Mouse (Mus musculus) adrenal gland, adult 18-20 months (tissue): ENCODE data around the gene Kpna7. TPM values are rescaled to one million over a fixed set of nuclear protein-coding genes. Genes with fewer than 3 reads are reported as not detected.
A peak's percentile ranks its signal among the peaks of the same experiment; 100 is the strongest.
"Not testable (repeated sequence)": the region's sequence is repeated elsewhere in the genome, so short reads cannot be mapped to it uniquely, and the experiment has no call there.

Experiments used
- DNase-seq, 2 experiments: peaks; one replicate each; pipeline ENCODE4 v3.0.0; 2021 to 2022; ENCODE audit warnings: low spot score in 2 of 2
- total RNA-seq, 2 experiments: library from RNA; stranded (reverse); gene quantifications; 1 replicate in 1 of 2; 2 replicates in 1 of 2; pipeline ENCODE4 v1.2.3; 2021

Kpna7 gene
- total RNA-seq, 2 experiments from 2014 or later: not detected

DNA sequence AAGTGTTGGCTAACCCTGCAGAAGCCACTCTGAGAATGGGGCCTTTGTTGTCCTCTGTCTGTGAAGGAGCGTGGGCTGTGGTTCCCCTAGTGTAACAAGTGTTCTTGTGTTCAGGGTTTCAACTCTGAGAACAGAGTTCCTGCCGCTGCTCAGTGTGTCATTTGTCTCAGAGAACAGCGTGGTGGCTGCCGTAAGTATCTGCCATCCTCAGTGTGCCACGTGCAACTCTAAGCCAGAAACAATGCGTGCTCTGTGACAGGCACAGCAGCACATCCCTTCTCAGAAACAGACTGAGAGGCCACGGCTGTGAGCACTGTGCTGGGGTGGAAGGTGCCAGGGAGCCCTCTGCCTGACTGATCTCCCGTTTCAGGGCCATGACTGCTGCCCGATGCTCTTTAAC lies 20.5 kb upstream of the Kpna7 start:
- DNase-seq: no peak

- no peak for DNase-seq
These were observed 18.9 kb upstream of the Kpna7 start for GRCm38 (mm10) chr5:145102706-145103105.

DNA sequence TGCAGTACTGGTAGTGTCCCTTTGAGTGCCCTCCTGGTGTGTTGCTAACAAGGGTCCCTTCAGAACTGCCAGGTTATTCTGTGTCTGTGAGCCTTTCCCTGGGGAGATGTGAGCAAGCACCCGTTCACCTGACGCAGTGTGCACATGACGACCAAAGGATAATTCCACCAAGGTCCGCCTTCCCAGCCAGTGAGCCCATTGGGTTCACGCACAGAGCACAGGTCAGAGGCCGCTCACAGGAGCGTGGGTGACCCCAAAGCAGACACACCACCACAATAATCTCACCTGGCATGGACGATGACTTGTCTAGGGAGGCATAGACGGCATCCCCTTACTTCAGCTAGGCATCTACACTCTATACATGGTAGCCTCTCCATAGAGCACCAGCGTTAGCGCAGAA lies 17.6 kb upstream of the Kpna7 start:
- DNase-seq: not testable (repeated sequence)

- DNase-seq: no peak
These were observed 17.1 kb upstream of the Kpna7 start for GRCm38 (mm10) chr5:145100960-145101359.

DNA sequence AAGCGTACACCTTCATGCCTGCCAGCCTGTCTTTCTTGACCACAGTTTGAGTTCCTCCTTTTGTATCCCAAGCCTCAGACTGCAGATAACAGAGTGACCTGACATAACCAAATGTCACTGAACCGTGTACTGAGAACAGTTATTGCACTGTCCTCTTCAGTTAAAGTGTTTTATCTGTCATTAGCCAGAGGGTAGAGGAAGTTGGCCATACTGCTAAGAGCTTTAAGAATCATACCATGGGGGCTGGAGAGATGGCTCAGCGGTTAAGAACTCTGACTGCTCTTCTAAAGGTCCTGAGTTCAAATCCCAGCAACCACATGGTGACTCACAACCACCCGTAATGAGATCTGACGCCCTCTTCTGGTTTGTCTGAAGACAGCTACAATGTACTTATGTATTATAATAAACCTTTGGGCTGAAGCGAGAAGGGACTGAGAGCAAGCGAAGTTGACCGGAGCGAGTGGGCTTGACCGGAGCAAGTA lies 14.6 kb upstream of the Kpna7 start:
- DNase-seq: no peak

GRCm38 (mm10) chr5:145096195-145096594 lies 12.4 kb upstream of the Kpna7 start:
- no peak for DNase-seq

DNA sequence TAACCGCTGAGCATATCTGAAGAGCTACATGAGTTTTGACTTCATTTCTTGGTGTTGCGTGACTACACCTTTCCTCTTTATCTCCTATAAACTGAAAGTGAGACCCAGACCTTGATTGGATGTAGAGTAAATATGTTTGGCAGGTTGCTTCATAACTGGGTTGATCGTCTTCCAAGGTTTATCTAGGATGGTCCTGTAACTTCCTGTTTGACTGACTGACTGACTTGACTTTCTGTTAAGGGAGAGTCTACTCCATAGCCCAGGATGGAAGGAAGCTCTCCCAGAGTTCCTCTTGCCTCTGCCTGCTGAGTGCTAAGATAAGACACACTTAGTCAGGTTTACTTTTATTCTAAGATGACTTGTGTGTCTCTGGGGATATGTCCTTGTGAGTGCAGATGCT lies 6.0 kb upstream of the Kpna7 start:
- no peak for DNase-seq

DNA sequence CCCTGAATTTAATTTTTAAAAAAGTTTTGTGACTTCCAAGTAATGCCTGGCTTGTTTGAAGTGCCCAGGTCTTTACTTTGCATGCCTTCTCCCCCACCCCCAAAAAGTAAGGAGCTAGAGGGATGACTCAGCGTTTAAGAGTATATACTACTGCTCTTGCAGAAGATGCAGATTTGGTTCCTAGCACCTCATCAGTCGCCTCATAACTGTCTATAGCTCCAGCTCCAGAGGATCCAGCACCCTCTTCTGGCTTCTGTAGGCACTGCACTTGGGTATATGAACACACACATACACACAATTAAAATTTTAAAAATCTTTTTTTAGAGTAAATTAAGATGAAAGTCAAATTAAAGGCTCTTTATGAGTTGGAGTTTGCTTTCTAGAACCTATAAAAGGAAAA lies 4.4 kb upstream of the Kpna7 start:
- DNase-seq: no peak

- no peak for DNase-seq
These were observed 992 bp upstream of the Kpna7 start for GRCm38 (mm10) chr5:145084822-145085221.

DNA sequence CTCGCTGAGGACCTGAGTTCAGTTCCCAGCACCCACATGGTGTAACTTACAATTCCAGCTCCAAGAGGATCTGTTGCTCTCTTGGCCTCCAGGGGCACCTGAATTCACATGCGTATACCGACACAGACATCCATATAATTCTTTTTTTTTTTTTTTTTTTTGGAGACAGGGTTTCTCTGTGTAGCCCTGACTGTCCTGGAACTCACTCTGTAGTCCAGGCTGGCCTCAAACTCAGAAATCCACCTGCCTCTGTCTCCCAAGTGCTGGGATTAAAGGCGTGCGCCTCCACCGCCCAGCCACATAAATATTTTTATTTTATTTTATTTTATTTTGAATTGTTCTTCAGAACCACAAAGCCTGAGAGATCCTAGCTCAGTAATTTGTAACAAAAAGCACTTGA lies 629 bp downstream of the Kpna7 start:
- DNase-seq: not testable (repeated sequence)

DNA sequence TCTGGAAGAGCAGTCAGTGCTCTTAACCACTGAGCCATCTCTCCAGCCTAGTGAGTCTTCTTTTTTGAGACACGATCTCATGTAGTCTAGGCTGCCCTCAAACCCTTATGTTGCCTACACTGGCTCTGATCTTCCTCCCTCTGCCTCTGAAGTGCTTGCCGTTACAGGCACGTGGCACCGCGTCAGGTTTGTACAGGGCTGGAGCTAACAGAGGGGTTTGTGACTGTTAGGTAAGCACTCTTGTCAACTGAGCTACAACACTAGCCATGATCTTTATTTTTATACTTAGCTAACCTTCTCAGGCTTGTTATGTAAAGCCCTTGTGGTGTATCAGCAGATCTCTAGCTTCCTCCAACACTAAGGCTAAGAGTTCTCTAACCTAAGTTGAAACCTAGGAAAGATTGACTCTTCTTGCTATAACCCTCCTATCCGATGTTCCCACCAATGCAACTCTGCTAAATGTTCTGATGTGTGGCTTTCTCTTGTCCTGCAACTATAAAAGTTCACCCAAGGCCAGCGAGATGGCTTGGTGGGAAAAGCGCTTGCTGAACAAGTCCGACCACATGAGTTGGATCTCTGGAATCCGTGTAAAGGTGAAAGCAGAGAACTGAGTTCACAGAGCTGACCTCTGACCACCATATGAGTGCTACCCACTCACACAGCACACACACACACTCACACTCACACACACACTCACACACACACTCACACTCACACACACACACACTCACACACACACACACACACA lies 1.8 kb downstream of the Kpna7 start:
- no peak for DNase-seq

GRCm38 (mm10) chr5:145075081-145075480 lies 8.7 kb downstream of the Kpna7 start:
- no peak for DNase-seq

DNA sequence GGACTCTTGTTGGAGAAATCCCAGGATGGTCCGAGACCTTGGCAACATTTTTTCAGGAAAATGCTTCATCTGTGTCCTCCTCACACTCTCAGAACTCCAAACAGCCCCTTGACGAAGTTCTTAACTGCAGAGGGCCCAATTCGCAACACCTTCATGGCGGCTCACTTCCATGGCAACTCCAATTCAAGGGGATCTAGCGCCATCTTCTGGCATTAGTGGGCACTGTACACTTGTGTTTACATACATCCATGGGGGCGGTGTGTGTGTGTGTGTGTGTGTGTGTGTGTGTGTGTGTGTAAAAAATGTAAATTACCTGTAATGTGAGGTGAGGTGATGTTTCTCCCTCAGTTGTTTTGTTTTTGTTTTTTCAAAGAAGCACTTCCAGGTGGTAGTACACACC lies 12.5 kb downstream of the Kpna7 start:
- no peak for DNase-seq

GRCm38 (mm10) chr5:145069707-145070106 lies 14.1 kb downstream of the Kpna7 start:
- peak; percentile 67 to 77 for DNase-seq

DNA sequence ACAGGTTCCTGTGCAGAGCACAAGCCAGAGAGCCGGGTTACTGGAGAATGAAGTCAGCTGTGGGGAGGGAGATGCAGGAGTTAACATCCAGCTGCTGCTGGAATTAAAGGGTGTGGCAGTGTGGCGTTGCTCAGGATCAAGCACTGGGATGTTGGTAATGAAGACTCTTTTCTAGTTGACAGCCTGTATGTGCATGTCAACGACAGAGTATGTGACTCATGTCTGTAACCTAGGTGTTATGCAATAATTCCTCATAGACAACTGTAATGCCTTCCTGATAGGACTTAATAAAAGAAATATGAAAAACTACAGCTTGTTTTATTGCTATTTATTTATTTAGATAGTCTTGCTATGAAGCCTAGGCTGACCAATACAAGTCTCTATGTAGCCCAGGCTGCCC lies 15.0 kb downstream of the Kpna7 start:
- DNase-seq: no peak

- DNase-seq: no peak
These were observed 19.0 kb downstream of the Kpna7 start for GRCm38 (mm10) chr5:145064765-145065340.

DNA sequence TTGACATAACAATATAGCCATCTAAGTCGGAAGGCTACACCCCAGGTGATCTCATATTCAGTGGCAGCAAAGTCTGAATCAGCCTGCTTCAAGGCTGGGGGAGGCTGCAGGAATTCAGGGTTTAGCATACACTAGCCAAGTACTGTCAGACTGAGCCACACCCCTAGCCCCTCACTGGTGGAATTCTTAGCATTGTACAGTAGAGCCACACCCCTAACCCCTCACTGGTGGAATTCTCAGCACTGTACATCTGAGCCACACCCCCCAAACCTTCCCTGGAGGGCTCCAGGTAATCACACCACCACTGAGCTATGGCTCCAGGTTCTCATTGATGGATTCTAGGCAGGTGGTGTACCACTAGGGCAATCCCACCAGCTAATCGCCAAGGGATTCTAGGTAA lies 24.3 kb downstream of the Kpna7 start:
- DNase-seq: no peak

GRCm38 (mm10) chr5:145058722-145059121 lies 25.1 kb downstream of the Kpna7 start:
- DNase-seq: no peak

DNA sequence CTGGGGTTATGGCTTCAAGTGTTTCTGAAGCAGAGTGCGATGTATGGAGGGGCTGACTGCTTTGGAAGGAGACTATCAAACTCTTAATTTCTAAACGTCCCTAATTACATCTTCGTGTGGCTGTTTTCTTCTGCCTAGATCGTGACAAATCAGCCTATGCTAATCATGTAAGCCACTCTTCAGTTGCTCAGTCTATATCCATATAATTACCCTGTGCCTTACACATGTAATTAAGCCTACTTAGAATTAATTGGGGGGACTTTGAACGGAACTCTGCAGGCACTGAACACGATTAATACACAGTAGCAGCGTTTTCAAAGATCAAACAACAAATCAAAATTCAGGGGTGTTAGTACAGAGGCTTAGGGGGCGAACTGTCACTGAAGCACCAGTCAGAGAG lies 25.9 kb downstream of the Kpna7 start:
- DNase-seq: no peak

DNA sequence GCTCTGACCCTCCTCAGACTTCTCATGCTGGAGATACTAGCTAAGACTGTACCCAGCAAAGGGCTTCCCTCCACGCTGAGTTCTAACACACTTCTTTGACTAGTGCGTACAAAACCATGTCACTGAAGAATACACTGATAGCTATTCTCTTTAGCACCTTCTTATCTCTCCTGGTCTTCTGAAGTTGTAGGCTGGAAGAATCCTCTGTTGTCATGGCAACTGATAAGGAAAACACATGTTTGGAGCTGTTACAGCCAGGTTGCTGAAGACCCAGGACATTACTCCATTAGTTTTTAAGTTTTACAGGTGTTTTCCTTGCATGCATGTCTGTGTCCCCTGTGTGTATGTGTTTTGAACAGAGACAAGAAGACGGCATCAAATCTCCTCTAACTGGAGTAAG lies 29.6 kb downstream of the Kpna7 start:
- DNase-seq: not testable (repeated sequence)

DNA sequence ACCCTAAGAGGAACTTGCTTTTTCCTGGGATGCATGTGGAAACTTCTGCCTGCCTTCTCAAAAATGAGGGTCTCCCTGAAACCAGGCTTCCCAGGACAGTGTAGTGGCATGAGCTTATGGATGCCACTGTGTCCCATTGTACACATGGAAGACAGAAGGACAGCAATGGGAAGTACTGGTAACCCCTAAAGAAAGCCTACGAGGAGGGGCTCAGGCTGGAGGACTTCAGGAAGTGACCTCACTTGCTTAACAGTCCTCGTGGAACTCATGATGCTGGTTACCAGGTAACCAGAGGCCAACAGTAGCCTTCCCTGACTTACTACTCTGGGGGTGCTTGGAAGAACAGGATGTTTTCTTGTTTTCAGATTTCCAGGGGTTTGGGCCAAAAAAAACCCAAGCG lies 41.1 kb downstream of the Kpna7 start, which contains the start of gene 1700018F24Rik:
Gene 1700018F24Rik (plus strand): TSS at position 301 of the 400 bp plus-strand sequence.
- DNase-seq: not testable (repeated sequence)

- DNase-seq: peak in 1 of 2 experiments; percentile 28
These were observed 42.2 kb downstream of the Kpna7 start for GRCm38 (mm10) chr5:145041628-145042027.

DNA sequence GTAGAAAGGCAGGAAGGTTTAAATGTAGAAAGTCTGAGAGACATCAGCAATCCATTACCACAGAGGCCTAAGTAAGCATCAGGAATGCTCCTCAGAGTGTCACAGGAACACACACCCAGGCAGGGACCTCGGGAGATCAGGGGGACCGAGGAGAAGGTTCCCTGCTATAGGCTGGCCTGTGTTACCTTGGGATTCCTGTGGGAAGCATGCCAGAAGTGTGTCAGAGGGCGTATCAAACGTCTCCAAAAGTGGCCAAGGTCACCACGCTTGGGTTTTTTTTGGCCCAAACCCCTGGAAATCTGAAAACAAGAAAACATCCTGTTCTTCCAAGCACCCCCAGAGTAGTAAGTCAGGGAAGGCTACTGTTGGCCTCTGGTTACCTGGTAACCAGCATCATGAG lies 51.4 kb downstream of the Kpna7 start, which contains the start of gene Gm4871:
Gene Gm4871 (minus strand): TSS at position 364 of the 400 bp plus-strand sequence.
- DNase-seq: peak in 1 of 2 experiments; percentile 22
